Mouse (Mus musculus): ENCODE measurements around the gene Tnfrsf1b.
A peak's percentile ranks its signal among the peaks of the same experiment; 100 is the strongest.

Gene Tnfrsf1b

DNA sequence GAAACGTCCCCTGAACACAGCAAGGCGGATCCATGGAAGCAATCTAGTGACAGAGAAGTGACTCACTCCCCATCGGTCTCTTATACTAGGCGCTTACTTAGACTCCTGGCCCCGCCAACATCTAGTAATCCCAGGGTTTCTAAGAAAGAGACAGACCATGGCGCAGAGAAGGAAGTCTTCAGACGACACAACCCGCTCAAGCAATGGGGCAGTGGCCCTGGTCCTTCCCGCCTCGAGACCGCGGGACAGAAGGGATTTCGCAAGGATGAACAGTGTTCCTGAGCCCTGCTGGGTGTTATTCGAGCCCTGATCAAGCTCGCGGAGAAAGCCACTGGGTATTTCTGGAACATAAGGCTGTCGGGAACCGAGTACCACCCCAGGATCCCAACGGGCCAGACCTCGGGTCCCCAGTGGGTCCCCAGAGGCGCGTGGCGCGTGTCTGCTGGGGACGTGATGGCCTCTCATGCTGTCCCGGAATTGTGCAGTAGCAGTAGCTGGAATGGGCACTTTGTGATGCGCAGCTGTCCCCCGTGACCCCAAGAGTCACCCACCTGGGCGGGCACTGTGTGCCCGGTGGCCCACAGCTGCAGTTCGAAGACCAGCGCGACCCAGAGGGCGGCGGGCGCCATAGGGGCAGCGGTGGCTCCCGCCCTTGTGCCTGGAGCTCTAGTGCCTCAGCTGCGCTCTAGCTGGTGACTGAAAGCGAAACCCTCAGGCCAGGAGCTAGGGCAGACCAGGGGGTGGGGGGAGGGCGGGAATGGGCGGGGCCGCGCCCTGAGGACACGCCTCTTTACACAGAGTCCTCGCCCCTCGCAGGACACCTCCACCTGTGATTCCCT lies at the start of gene Tnfrsf1b:
Gene Tnfrsf1b (minus strand): TSS at position 698 of the 839 bp plus-strand sequence.
- DNase-seq (ENCODE audit: low read depth, low spot score), result peak; percentile 86
- H3K36me3 ChIP-seq (ENCODE audit: control insufficient read depth, insufficient read depth, low read length, poor library complexity, severe bottlenecking), result no peaks in the 10 kb centered on the region
- H3K27me3 ChIP-seq (ENCODE audit: control insufficient read depth, insufficient read depth, low read length, poor library complexity, severe bottlenecking), result no peaks in the 10 kb centered on the region

DNA sequence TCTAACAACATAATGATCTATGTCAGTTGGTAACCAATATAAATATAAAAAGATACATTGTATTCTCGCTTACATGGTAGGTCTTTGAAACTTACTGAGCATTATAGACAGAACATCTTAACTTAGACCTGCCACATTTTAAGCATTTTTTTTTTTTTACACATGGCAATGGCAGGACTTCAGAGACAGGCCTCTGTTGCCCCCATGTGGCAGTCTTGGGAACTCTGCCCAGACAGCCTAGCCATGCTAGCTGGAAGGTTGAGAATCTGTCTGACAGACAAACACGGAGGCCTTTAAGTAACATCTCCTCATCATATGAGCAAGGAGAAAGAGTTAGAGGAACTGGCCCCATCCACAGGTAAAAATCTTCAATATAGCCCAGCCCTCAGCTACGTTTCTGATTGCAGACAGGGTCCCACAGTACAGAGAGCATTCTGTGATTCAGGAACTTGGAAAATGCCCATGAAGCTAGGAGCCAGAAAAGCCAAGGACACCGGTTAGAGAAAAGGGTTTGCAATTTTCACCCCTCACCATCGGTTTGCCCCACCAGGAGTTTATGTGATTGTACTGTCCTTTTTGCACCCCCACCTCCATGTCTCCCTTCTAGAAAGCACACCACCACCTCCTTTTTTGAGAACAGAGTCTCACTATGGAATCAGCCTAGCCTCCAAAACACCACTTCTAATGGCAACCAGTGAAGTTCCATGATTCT lies 49.1 kb upstream of the Tnfrsf1b start:
- peak; percentile 81 for DNase-seq (ENCODE audit: low read depth, low spot score)
- no peaks in the 10 kb centered on the region for H3K27me3 ChIP-seq (ENCODE audit: control insufficient read depth, insufficient read depth, low read length, poor library complexity, severe bottlenecking)
- H3K36me3 ChIP-seq (ENCODE audit: control insufficient read depth, insufficient read depth, low read length, poor library complexity, severe bottlenecking), result no peaks in the 10 kb centered on the region

DNA sequence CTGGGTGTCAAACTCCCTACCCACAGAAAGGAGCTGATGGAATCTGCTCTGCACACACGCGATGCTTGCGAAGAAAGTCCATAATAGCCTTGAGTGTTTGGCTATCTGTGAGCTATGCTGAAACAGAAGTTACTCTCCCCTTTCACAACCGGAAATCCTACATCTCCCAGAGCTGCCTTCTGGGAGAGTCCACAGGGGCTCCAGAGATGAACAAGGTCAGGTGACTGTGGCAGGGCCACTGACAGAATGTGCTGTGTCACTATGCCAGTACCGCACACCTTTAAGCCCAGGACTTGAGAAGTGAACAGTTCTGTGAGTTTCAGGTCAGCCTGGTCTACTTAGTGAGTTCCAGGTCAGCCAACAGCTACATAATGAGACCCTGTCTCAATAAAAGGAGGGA lies 47.9 kb upstream of the Tnfrsf1b start:
- Histone ChIP-seq H3K27me3 (ENCODE audit: control insufficient read depth, insufficient read depth, low read length, poor library complexity, severe bottlenecking) (no peaks in the 10 kb centered on the region), H3K36me3 (ENCODE audit: control insufficient read depth, insufficient read depth, low read length, poor library complexity, severe bottlenecking) (no peaks in the 10 kb centered on the region)

DNA sequence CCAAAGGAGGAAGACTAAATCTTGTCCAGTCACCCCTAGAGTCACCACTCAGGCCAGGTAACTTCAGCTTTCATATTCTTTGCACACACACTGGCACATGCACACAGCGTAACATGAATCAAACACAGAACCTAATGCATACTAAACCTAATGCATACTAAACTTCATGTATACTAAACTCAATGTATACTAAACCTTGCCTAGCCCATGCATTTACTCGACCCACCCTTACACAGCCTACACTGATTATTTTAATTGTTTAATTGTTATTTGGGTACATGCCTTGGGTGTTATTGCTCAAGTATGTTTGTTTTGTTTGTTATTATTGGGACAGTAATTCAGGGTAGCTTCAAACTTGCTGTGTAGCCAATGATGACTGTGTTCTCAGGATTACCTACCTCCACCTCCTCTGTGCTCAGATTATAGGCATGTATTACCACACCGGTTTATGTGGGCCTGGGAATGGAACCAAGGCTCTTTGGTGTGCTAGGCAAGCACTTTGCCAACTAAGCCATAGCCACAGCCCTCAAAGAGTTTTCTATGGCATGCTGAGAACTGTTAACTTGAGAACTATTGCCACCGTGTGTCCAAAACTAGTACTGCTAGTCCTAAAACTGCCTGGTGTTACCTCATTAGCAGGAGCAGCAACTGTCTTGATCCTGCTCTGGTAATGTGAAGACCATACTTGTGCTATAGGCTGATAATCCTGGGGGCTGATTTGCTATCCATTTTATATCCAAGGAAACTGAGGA lies 39.9 kb upstream of the Tnfrsf1b start:
- DNase-seq (ENCODE audit: low read depth, low spot score), result peak; percentile 90
- H3K27me3 ChIP-seq (ENCODE audit: control insufficient read depth, insufficient read depth, low read length, poor library complexity, severe bottlenecking), result no peaks in the 10 kb centered on the region
- no peaks in the 10 kb centered on the region for H3K36me3 ChIP-seq (ENCODE audit: control insufficient read depth, insufficient read depth, low read length, poor library complexity, severe bottlenecking)

More for the DNA sequence above, 47.9 kb upstream of the Tnfrsf1b start:
- no peak for DNase-seq (ENCODE audit: low read depth, low spot score)

DNA sequence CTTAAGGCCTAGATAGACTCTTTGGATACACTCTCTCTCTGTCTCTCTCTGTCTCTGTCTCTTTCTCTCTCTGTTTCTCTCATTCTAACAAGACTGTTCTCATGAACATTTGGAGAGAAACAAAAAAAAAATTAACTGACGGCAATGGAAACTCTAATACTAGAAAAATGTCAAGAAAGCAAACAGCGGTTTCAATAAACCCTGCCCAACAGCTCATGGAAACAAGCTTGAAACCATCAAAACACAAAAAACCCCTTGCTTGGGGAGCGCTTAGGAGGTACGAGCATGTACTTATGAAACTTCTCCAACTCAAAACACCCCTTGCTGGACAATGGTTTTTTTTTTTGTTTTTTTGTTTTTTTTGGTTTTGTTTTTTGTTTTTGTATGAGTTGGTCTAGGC lies 38.0 kb upstream of the Tnfrsf1b start:
- DNase-seq (ENCODE audit: low read depth, low spot score), result no peak
- H3K36me3 ChIP-seq (ENCODE audit: control insufficient read depth, insufficient read depth, low read length, poor library complexity, severe bottlenecking), result no peaks in the 10 kb centered on the region
- no peaks in the 10 kb centered on the region for H3K27me3 ChIP-seq (ENCODE audit: control insufficient read depth, insufficient read depth, low read length, poor library complexity, severe bottlenecking)

DNA sequence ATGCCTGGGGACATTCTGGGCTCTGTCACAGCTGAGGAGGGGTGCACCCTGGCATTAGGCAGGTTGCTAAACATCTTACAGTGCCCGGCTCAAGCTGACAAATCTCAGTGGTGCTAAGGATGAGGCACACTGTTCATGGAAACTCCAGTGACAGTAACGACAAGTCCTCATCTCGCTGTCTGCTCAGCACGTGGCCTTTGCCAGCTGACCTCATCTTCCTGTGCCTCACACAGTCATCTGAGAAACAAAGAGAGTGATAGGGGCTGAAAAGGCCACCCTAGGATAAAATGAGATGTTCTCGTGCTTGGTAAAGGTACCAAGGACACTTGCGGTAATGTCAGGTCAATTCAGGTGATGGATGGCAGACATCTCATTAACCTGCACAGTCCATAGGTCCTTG lies 36.8 kb upstream of the Tnfrsf1b start:
- DNase-seq (ENCODE audit: low read depth, low spot score), result no peak
- Histone ChIP-seq H3K36me3 (ENCODE audit: control insufficient read depth, insufficient read depth, low read length, poor library complexity, severe bottlenecking) (no peaks in the 10 kb centered on the region), H3K27me3 (ENCODE audit: control insufficient read depth, insufficient read depth, low read length, poor library complexity, severe bottlenecking) (no peaks in the 10 kb centered on the region)

DNA sequence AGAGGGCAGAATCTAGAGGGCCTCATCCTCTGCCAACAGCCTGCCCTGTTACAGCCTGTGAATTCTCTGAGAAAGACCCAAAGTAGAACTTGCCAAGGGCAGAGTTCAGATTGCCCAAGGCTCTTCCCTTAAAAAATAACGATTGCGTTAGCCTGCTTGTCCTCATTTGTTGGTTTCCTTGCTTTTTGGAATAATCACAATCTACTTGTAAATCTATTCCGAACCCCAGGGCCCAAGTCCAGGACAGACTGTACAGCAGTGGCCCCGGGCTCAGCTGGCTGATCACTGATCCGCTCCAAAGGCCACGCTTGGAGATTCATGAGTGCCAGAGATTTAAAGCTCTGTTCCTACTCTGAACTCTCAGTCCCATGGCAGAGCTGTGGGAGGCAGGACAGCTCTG lies 34.3 kb upstream of the Tnfrsf1b start:
- no peak for DNase-seq (ENCODE audit: low read depth, low spot score)
- Histone ChIP-seq H3K27me3 (ENCODE audit: control insufficient read depth, insufficient read depth, low read length, poor library complexity, severe bottlenecking) (no peaks in the 10 kb centered on the region), H3K36me3 (ENCODE audit: control insufficient read depth, insufficient read depth, low read length, poor library complexity, severe bottlenecking) (no peaks in the 10 kb centered on the region)

DNA sequence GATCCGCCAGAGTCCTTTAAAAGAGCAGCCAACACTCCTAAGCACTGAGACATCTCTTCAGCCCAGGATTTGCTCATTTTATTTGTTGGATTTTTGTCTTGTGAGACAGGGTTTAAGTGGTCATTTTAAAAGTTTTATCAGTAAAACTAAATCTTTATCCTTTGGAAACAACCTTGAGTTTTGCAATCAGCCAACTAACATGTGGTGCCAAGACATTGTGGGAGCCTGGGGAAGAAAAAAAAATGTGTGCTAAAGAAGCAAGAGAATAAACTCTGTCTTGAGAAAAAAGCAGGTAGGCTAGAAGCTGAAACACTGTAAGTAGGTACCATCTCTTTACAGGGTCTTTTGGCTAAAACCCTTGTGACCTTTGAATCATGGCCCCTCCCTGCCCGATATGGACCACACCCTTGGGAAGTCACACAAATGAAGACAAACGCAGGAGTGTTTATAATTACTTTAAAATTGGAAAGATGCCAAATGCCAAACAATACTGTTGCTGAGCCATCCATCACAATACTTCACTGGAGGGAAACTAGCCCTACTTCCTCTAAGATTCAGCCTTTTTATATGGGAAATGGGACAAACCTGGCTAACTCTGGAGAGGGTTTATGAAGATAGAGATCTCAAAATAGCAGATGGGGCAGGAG lies 32.2 kb upstream of the Tnfrsf1b start:
- DNase-seq (ENCODE audit: low read depth, low spot score), result no peak
- Histone ChIP-seq H3K27me3 (ENCODE audit: control insufficient read depth, insufficient read depth, low read length, poor library complexity, severe bottlenecking) (no peaks in the 10 kb centered on the region), H3K36me3 (ENCODE audit: control insufficient read depth, insufficient read depth, low read length, poor library complexity, severe bottlenecking) (no peaks in the 10 kb centered on the region)

DNA sequence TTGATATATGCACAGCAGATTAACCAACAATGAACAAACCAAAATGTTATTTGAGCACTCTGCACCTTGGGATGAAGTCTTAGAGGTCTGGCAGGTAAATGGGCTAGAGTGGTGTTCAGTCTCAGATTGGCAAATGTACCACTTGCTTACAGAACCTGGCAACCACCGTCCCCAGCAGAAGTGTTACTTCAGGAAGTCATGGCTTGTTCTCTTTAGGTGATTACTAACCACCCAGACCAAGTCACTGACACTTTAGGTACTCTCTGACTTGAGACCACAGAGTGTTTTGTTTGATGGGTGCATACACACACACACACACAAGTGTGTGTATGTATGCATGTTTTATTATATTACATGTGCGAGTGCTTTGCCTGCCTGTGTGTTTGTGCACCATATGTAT lies 31.6 kb upstream of the Tnfrsf1b start:
- Histone ChIP-seq H3K36me3 (ENCODE audit: control insufficient read depth, insufficient read depth, low read length, poor library complexity, severe bottlenecking) (no peaks in the 10 kb centered on the region), H3K27me3 (ENCODE audit: control insufficient read depth, insufficient read depth, low read length, poor library complexity, severe bottlenecking) (no peaks in the 10 kb centered on the region)
- DNase-seq (ENCODE audit: low read depth, low spot score), result no peak

DNA sequence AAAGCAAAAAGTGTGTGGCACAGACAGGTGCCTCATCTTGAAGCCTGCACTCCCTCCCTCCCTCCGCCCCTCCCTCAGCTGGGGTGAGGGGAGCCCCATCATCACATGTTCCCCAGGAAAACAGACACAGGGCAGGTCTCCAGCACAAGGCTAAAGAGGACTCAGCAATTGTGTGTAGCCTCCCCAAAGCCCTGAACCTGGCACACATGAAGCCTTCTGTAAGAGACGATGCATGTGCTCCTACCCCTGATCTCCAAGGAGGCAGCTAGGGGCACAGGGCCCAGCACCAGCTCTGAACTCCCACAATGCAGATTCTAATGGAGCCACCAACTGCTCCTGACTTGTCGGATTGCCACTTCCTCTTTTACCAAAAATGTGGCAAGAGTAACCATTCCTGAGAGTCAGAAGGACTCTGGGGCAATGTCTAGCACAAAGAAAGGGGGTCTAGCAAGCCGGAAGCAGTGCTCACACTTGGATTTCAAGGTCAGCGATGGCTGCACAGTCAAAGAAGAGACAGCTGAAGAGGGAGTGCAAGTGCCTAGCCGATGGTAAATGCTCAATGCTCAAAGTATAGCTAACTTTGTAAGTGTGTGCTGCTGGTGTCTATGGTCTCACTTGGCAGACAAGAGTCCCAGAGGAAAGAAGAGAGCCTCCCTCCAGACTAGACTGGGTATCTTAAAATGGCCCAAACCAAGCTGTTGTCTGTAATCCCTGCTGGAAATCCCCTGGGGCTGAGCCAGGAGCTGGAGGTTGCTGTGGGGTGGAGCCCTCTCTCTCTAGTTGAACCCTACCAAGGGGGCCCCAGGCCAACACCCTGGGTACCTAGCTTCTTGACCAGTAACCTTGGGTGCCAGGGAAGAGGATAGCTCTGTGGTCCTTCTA lies 29.9 kb upstream of the Tnfrsf1b start:
- no peaks in the 10 kb centered on the region for H3K27me3 ChIP-seq (ENCODE audit: control insufficient read depth, insufficient read depth, low read length, poor library complexity, severe bottlenecking)
- no peak for DNase-seq (ENCODE audit: low read depth, low spot score)
- H3K36me3 ChIP-seq (ENCODE audit: control insufficient read depth, insufficient read depth, low read length, poor library complexity, severe bottlenecking), result no peaks in the 10 kb centered on the region

DNA sequence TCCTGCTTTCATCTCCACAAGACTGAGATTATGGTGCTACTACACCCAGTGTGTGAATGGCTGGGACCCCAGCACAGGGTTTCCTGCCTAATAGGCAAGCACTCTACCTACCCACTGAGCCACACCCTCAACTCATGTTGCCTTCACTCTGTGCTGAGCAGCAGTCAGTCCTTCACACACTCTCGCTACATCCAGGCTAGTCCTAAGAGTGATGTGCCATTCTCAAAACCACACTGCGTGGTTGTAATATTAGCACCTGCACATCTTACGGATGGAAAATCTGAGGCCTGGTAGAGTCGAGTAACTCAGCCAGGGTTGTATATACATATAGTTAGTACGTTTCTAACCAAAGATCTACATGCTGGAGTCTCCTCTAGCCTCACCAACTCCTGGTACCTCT lies 28.2 kb upstream of the Tnfrsf1b start:
- Histone ChIP-seq H3K27me3 (ENCODE audit: control insufficient read depth, insufficient read depth, low read length, poor library complexity, severe bottlenecking) (no peaks in the 10 kb centered on the region), H3K36me3 (ENCODE audit: control insufficient read depth, insufficient read depth, low read length, poor library complexity, severe bottlenecking) (no peaks in the 10 kb centered on the region)
- no peak for DNase-seq (ENCODE audit: low read depth, low spot score)

DNA sequence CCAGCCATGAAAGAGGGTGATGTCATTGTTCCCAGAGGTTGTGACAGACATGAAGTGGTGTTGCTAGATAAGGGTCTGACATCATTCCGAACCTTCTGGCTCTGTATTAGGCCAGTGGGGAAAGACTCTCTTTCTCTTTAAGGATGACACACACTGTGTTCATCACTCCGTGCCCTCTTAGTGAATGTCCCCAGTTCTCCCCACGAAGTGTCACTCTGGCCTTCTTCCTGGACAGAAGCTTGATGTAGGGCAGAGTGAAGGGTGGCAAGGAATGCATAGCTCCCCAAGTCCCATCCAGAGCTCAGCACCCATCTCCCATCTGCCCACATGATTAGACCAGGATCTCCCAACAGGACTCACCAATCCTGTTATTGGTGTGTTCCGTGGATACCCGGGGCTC lies 27.3 kb upstream of the Tnfrsf1b start:
- DNase-seq (ENCODE audit: low read depth, low spot score), result no peak
- Histone ChIP-seq H3K36me3 (ENCODE audit: control insufficient read depth, insufficient read depth, low read length, poor library complexity, severe bottlenecking) (no peaks in the 10 kb centered on the region), H3K27me3 (ENCODE audit: control insufficient read depth, insufficient read depth, low read length, poor library complexity, severe bottlenecking) (no peaks in the 10 kb centered on the region)

DNA sequence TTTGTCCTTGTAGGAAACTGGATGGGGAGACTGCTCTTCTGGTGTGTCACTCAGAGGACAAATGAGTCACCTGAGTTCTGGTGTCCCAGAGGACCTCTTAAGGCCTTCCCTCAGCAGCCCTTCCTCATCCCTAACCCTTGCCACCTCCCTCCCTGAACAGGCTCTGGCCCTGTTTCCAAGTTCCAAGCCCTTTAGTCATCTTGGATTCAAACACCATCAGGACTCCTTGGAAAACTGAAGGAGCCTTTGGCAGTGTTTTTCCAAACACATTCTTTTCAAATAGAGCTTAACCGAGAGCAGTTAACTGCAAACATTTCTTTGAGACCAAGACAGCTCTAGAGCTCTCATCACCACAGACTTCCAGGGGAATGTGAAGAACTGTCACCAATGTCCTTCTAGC lies 26.1 kb upstream of the Tnfrsf1b start:
- no peak for DNase-seq (ENCODE audit: low read depth, low spot score)
- Histone ChIP-seq H3K36me3 (ENCODE audit: control insufficient read depth, insufficient read depth, low read length, poor library complexity, severe bottlenecking) (no peaks in the 10 kb centered on the region), H3K27me3 (ENCODE audit: control insufficient read depth, insufficient read depth, low read length, poor library complexity, severe bottlenecking) (no peaks in the 10 kb centered on the region)

DNA sequence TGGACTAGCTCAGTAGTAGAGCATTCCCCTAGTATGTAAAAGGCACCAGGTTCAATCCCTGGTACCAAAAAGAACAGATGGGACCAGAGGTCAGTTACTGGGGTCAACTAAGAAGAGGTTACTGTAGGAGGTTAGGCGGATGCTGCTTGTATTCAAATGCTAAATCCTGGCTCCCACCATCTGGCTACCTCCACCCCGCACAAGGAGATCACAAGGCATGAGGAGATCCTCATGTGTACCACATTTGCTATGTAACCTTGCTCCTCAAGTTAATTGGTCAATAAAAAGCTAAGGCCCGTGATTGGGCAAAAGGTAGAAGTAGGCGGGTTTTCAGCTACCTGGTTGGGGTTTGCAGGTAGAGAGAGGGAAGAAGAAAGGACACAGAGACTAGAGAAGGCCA lies 25.0 kb upstream of the Tnfrsf1b start:
- DNase-seq (ENCODE audit: low read depth, low spot score), result no peak
- Histone ChIP-seq H3K36me3 (ENCODE audit: control insufficient read depth, insufficient read depth, low read length, poor library complexity, severe bottlenecking) (no peaks in the 10 kb centered on the region), H3K27me3 (ENCODE audit: control insufficient read depth, insufficient read depth, low read length, poor library complexity, severe bottlenecking) (no peaks in the 10 kb centered on the region)

Data from splenic B cell, adult 2 months (primary cell).